Mouse (Mus musculus) liver, postnatal 0 days (tissue): ENCODE data around the gene Fam184b.

Source experiments
- CTCF ChIP-seq: sonication (generic); IDR thresholded peaks from 2 replicates; pipeline ENCODE4 v1.5.1; 2016; ENCODE audit warnings: antibody characterized with exemption, low read depth
- EP300 ChIP-seq: IDR thresholded peaks from 2 replicates; pipeline ENCODE4 v1.6.1; 2016; ENCODE audit warnings: antibody characterized with exemption, low read depth, mild to moderate bottlenecking

GRCm38 (mm10) chr5:45496479-45496878 lies 142.9 kb downstream of the Fam184b start:
- no peak for TF ChIP-seq CTCF
- no peak for TF ChIP-seq EP300
